Mouse (Mus musculus): Measurements from ENCODE around the gene Eif3k.
A peak's percentile ranks its signal among the peaks of the same experiment; 100 is the strongest.

Gene Eif3k

DNA sequence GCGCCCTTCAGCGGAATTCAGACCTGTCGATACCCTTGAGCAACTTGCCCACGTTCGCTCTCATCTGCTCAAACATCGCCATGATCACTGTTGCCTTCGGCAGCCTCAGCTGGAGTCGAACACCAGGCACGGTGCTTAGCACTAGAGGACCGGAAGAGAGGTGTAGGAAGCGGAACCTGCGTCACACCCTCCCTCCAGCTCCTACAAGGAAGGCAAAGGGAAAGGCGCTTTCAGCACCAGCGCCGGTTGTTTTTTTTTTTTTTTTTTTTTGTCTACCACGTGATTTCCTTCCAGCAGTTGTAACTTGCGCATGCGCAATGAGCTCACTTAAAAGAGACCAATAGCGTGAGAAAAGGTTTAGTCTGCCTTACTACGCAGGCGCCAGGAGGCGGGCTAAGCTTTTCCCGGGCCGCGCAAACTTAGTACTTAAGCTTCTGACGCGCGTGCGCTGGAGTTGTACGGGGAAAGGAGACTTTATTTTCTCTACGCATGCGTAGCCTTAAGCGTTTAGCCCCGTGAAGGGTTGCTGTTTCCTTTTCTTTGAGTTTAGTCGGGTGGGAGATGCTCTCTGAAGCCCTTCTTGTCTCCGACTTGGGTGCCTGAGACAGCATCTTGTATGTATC, at the start of gene Eif3k, which contains the start of gene Map4k1:
Gene Eif3k (minus strand): TSS at position 214 of the 623 bp plus-strand sequence.
Gene Map4k1 (plus strand): TSS at position 400 of the 623 bp plus-strand sequence.
- peak; percentile 99 for DNase-seq

DNA sequence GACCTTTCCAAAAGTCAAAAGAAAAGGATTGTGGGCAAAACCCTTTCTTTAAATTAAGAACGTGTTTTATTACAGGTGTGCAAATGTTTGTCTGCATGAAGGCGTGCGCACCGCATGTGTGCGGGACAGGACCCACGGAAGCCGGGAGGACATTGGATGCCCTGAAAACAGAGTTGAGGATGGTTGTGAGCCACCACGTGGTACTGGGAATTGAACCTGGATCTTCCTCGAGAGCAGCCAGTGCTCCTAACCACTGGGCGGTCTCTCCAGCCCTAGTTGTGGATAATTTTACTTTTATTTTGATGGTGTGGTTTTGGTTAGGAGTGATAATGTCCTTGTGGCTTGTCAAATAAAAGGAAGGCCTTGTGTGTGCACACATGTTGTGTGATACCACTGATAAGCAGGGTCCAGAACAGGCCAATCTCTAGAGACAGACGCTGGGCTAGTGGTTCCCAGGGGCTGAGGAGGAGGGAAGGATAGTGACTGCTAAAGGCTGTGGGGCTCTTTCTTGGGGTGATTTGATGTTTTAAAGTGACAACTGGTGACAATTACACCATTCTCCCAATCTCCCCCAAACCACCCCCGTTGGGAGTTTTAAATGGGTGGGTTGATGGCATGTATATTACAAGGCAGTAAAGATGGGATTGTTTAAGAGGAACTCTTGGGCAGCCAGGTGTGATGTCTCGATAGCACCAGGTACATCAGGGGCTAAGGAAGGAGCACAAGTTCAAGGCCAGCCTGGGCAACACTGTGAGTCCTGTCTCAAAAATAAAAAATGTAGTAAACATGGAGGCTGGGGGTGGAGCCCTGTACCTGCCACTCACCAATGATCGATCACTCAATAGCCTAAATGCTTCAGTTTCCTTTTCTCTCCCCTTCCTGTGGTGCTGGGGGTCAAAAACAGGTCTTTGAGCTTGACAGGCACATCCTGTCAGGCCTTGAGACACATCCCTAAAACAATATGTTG, 48.3 kb upstream of the Eif3k start:
- DNase-seq = no peak

DNA sequence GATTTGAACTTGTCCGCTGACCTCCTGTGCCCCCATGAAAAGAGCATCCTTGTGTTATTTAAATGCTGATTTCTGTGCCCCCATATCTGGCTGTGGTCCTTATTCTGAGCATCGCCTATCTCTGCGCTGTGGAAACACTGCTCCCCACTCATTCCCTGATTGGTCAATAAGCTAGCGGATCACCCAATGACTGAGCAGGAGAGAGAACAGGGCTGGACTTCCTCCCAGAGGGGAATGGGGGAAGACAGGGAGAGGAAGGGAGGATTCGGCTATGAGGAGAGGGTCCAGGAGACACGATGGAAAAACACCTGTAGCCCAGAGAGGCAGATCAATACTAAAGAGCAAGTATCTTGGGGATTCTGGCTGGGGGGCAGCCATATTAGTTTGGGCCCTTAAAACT, 47.1 kb upstream of the Eif3k start:
- no peak for DNase-seq

DNA sequence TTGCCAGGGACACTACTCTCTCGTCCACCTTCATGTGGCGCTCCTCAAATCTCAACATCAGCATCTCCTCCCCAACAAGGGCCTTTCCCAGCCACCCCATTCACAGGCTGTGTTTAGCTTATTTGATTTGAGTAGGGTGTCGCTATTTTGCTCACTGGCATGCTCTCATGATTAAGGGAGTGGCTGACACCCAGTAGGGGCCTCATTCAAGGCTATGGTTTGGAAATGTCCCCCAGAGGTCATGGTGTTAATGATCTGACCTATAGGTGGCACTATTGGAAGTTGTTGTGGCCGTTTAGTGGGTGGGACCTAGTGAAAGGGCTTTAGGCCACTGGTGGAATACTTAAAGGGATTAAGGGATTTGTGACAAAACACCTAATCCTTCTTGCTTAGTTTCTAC, 45.1 kb upstream of the Eif3k start:
- DNase-seq = no peak

DNA sequence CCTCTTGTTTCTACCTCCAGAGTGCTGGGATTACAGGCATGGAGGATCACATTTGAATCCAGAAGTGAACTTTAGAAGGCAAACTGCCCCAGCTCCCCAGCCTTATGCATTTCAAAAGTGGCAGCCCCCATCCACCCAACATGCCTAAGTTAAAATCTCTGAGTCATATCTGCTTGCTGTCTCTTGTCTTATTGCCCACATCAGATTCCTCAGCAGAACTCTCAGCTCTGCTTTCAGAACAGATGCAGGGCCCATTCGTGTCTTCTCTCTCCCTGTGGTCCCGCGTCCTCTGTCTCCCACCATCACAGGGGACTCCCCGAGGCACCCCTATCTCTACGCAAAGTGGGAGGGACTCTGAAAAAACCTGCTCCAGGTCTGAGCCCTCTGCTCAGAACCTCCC, 44.5 kb upstream of the Eif3k start:
- no peak for DNase-seq

DNA sequence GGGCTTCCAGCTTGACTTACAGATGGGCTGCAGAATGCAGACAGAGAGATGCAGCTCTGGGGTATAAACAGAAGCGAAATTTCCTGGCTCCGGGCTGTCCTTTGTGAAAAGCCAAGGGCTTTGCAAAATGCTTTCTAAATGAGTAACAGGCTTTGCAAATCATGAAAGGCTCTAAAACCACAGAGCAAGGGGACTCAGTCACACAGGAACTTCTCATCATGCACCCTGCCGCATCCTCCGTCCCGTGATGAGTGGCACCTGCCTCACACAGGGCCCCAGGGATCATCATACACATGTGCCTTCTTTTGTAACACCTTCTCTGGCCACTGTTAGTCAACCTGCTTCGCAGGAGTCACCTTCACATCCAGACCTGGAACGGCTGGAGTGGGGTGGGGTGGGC, 43.9 kb upstream of the Eif3k start:
- DNase-seq = no peak

DNA sequence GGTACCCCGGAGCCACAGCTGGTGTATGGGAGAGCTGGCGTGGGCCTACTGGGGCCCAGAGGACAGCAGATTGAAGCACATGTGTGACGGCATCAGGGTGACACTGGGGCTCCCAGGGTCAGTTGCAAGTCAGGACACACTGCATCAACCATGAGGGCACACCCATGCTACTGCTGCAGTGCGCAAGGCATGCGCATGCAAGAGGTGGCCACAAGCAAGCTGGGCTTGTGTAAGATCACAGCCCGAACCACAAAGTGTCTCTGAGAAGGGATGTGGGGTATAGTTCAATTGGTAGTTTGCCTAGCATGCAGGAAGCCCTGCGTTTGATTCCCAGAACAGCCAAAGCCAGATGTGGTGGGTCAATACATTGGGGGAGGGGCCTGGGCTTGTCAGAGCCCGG, 41.9 kb upstream of the Eif3k start:
- no peak for DNase-seq

DNA sequence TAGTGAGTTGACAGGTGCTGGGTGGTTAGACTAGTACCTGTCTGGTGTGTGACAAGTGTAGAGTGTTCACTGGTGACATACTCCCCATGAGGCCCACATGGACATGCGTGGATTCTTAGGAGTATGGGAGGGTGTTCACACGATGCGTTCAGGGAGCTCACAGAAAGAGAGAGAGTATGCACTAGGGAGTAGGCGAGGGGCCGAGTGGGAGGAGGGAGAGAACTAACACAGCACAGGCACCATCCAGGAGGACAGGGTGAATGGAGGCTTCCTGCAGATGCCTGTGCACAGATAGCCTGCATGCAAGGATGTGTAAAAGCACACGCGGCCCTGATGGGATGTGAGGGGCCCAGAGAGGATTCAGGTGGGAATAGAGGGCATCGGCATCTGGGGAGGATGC, 40.8 kb upstream of the Eif3k start:
- DNase-seq = no peak

DNA sequence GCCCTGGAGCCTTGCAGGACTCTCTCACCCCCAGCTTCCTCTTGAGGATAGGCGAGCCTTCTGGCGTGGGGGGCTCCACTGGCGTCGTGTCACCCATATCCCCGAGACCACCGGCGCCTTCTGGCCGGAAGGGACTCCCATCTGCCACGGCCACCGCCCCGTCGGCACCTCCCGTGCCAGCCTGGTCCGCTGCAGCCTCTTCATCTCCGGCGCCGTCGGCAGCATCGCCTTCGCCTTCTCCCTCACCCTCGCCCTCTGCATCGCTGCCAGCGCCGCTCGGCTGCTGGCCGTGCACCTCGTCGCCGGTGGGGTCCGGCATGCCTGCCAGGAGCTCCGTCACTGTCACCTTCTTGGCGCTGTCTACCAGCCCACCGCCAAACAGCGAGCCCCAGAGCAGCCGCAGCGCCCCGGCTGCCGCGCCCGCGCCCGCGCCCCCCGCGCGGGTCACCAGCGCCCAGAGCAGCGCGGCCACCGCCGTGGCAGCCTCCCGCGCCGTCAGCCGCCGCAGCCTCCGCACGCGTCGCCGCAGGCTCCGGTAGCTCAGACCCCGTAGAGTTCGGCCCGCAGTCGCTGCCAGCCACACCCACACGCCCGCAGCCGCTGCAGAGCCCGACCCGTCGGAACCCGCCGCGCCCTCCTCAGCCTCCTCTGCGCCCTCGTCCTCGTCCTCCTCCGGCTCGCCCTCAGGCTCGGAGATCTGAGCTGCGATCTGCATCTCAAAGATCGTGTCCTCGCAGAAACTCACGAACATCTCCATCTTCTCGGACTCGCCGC, 38.0 kb upstream of the Eif3k start:
- DNase-seq = no peak

DNA sequence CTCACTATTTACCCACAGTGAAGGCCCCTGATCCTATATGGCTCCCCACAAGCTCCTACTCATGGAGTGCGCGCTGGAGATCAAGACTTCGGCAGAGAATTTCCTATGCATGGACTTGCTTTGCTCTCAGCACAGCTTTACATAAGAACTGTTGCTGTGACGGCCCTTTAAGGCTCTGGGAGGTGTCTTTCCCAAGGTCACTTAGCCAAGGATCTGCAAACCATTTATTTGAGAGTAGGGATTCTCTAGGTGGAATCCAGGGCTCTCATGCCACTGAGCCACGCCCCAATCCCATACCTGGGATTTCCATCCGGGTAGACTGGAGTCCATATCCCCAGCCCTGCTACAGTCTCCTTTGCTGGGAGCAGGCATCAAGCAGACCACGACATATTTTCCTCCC, 35.6 kb upstream of the Eif3k start:
- no peak for DNase-seq

DNA sequence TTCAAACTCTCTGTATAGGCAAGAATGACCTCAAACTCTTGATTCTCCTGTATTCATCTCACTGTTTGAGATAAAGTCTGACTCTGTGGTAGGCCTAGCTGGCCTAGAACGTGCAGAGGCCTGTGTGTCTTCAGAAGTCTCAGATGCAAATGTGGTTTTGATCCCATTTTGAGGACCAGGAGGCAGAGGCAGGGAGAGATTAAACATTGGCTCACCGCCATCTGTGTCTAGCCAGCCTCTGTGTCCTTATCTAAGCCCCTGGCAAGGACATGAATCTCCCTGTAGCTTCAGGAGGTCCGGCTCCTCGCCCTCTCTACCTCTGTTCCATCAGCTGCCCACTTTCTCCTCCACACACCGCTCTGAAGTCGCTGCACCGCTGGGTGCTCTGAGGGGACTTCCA, 34.8 kb upstream of the Eif3k start:
- DNase-seq = no peak

DNA sequence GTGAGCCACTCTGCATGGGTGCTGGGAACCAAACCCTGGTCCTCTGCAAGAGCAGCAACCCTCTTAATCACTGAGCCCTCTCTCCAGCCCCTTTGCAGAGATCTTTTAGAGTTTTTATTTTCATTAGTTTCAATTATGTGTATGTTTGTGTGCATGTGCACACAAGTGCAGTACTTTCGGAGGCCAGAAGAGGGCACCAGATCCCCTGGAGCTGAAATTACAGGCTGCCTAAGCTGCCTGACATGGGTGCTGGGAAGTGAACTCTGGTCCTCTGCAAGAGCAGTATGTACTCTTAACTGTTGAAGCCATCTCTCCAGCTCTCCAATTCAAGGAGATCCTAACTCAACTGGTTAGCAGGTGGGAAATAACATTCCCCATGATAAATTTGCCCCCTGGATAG, 33.3 kb upstream of the Eif3k start:
- no peak for DNase-seq

DNA sequence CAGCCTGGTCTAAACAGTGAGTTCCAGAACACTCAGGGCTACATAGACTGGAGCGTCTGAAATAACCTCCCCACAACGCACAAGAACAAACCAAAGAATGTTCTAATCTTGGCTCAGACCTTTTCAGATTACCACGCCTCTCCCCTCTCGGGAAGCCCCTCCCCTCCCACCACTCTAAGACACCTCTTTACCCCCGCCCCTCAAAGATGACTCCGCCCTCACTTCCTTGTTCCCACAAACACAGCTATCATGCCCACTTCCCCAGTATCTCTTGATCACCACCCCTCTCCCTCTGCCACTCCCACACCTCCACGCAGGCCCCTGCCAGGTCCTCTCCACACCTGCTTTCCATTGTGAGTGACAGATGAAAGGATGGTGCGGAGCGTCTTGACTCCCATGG, 27.1 kb upstream of the Eif3k start:
- no peak for DNase-seq

DNA sequence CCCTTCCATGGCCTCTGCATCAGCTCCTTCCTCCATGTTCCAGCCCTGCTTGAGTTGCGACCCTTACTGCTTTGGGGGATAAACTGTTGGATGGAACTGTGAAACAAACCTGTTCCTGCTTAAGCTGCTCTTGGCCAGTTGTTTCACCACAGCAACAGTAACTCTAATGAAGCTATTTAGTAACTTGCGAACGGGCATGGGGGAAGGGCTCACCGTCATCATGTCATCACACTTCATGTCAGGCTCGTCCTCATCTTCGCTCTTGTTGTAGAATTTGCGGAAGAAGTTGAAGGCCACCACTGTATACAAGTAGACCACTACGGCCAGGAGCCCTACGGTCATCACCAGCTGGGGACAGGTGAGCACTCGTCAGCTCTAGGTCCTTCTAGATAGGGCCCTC, 26.5 kb upstream of the Eif3k start:
- no peak for DNase-seq

DNA sequence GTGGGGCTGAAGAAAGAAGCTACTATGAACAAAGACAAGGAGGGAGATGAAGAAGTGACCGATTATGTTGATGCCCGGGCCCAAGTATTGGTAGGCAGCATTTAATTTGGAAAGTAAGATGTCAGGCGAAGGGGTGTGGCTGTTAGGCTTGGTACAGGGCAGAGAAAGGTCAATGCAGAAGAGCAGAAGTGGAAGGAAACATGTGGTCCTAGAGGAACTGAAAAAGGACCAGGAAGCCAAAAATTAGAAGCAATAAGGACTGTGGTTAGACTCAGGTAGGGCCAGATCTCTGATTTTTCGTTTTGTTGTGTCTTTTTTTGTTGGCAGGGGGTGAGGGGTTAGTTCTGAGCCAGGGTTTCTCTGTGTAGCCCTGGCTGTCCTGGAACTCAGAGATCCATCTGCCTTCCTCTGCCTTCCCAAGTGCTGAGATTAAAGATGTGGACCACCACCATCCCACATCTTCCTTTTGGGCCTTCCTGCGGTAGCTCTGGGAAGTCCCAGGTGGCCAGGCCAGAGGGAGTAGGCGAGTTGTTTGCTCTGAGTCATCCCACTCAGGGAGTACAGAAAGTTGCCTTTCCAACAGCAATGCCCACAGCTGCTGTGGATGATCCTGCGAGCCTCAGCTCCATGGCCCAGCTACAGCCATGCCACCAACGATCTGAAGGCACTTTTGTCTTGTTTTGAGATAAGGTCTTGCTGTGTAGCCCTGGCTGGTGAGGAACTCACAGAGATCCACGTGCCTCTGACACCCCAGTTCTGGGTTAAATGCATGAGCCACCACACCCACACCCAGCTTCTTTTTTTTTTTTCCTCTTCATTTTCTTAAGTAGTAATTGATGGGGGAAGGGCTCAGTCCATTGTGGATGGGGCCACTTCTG, 25.8 kb upstream of the Eif3k start:
- DNase-seq = no peak

DNA sequence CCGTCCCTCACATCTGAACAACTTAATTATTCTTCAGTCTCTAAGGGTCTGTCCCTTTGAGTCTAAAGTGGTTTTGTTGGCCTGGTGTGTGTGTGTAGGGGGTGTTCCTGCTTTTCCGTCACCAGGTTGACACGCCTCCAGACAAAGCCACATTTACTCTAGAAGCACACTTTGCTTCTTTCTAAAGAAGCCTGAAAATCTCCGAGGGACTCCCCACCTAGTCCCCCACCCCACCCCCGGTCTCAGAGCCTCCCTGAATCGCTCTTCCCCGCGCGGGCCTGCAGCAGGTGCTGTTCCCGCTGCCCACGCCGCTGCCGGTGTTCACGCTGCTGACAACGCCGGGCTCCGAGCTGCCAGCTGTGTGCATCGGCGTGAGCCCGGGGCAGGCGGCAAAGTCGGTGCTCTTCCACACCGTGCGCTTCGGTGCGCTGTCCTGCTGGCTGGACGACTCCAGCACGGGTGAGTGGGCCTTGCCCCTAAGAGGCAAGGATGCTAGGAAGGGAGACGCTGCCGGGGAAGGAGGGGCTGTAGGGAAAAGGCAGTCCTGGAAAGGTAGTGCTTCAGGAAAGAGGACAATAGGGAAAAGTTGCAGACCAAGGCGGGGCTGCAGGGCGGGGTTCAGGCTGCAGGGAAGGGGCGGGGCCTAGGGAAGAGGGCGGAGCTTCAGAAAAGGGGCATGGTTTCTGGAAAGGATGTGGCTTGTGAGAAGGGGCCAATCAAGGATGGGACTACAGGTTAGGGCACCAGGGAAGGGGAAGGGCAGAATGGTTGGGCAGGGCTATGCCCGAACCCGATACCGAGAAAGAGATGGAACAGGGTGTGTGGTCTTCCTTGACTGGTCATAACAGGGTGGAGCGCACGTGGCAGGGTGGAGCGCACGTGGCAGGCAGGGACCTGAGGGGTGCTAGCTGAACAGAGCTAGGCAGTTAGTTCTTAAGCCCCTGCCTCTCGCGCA, 19.3 kb upstream of the Eif3k start:
- DNase-seq = no peak

DNA sequence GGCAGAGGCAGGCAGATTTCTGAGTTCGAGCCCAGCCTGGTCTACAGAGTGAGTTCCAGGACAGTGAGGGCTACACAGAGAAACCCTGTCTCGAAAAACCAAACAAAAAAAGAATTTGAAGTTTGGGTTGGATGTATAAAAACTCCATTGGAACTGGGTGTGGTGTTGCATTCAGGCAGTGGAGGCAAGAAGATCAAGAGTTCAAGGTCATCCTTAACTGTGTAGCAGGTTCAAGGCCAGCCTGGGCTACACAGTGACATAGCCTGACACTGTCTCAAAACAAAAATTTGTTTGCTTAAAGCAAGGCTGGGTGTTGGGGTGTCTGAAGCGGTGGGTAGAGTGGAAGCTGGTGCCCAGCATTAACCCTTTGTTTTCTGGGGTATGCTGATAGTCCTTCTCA, 11.7 kb upstream of the Eif3k start:
- DNase-seq = no peak

DNA sequence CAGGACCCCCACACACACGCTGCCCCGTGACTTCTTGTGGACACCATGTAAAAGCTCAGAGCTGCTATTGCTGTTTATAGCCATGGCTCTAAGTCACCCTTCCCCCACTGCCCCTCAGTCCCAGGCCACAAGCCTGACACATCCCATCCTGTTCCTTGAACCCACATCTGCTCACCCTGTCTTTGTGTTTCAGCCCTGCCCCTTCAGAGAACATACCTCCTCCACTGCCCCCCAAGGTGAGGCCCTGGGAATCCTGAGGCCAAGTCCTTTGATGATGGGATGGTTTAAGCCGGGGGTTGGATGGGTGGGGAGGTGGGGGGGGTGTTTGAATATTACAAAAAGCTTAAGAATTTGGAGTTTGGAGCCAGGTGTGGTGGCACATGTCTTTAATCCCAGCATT, 11.3 kb upstream of the Eif3k start:
- no peak for DNase-seq

DNA sequence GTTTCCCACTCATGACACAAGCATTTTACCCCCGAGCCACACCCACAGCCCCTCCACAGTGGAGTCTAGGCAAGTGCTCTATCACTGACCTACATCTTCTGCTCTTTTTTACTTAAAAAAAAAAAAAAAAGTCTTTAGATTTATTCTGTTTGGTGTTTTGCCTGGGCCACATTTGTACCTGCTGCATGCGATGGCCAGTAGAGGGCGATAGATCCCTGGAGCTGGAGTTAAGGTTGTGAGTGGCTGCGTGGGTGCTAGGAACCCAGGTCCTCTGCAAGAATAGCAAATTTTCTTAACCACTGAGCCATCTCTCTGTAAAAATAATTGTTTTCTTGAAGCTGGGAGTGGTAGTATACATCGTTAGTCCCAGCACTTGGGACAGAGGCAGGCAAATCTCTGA, 10.0 kb upstream of the Eif3k start:
- no peak for DNase-seq

DNA sequence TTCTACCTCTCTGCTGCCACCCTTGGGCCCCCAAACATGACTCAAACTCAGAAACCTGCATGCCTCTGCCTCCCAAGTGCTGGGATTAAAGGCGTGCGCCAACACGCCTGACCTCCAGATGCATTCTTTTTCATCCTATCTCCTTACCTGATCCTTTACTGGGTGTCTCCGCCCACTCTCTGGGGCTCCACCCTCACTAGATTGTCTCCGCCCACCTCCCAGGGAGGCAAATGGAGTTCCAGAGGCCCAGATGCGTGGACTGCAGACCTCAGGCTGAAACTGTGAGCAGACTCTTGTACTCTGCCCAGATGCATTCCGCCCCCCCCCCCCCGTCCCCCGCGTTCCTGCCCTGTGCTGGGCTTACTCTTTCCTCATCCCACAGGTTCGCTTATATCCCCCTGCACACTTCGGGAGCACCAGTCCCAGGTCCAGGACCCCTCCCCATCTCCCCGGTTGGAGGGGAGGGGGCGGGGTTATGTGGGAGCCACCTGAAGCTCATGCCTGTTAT, 9.2 kb upstream of the Eif3k start:
- no peak for DNase-seq

DNA sequence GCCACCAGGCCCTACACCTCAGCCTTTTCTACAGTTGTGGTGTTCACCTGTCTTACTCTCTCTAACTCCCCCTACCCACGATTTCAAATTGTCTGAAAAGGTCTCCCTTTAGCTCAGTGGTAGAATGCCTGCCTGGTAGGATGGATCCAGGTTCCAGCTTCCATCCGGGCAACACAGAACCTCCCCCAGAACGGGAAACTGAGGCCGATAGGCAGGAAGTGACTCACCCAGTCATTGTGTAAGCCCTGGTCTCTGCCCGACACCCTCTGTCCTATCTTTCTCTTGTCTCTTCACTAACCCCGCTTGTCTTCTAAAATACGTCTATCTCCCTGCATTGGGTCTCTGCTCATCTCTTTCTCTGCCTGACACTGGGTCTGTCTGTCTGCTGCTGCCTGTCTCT, 3.5 kb upstream of the Eif3k start:
- DNase-seq = no peak

All from layer of hippocampus, adult 9-11 months (tissue).